Mouse (Mus musculus) gastrocnemius, postnatal 36 days (tissue): ENCODE measurements around the gene Pcmt1. TPM values are rescaled to one million over a fixed set of nuclear protein-coding genes. Genes with fewer than 3 reads are reported as not detected.

Source experiments
- DNase-seq, 2 experiments: peaks; one replicate each; pipeline ENCODE4 v3.0.0; 2022
- intact Hi-C: fragments of 180-260 bp; cut with DNase I; formaldehyde crosslinking; loops from one replicate; pipeline ENCODE4 v1.15.1; 2025
- total RNA-seq, 2 experiments: library from RNA; stranded (reverse); gene quantifications; 2 replicates each; pipeline ENCODE4 v1.2.3; 2021

The Pcmt1 gene
- total RNA-seq, 2 experiments from 2014 or later = 102 to 104 TPM

DNA sequence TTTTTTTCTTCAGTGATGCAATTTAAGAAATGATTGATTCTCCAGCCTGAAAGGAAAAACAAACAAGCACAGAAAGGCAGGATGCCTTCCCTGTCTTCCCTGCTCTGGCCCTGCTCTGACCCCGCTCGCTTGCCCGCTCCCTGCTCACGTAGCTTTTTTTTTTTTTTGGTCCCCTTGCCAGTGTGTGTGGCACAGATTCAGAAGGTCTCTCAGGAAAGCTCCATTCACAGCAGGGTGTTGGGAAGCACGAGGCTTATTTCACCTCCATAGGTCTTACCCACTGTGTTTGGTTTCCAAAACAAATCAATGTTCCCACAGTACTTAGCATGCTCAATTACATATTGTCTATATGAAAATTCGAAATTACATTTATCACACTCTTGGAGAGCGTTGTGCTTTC is 86.1 kb downstream of the Pcmt1 start:
- DNase-seq = no peak
- intact Hi-C loops = no loop called here

DNA sequence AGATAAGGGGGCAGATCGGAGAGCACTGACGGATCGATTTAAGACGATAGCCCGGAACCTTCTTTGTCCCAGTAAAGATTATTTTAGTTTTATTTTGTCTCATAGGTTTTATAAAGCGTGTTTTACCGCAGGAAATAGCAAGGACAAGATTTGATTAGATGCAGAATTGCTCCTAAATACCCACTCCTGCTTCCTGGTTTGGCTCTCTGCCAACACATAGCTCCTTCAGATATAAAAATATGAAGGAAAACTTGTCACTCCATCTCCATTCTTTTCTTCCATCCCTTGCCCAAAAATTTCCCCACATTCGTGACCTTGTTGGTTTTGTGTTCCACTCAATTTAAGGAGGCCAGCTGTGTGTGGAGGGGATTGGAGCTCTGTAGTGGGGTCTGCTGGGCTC is 90.1 kb downstream of the Pcmt1 start:
- intact Hi-C loops = no loop called here
- DNase-seq = no peak

DNA sequence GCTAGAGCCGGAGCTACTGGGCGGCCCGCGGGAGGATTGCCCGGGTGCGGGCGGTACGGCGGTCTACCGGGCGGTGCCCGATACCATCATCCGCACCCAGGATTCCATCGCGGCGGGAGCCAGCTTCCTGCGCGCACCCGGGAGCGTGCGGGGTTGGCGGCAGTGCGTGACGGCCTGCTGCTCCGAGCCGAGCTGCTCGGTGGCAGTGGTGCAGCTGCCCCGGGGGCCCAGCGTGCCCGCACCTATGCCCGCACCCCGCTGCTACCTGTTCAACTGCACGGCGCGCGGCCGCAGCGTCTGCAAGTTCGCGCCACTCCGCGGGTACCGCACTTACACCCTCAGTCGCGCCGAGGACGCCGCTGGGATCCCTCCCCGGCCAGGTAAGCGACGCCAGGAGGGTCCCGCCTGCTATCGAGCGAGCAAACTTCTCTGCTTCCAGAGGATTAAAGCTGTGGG is 90.7 kb downstream of the Pcmt1 start:
- no peak for DNase-seq
- intact Hi-C loops = no loop called here

DNA sequence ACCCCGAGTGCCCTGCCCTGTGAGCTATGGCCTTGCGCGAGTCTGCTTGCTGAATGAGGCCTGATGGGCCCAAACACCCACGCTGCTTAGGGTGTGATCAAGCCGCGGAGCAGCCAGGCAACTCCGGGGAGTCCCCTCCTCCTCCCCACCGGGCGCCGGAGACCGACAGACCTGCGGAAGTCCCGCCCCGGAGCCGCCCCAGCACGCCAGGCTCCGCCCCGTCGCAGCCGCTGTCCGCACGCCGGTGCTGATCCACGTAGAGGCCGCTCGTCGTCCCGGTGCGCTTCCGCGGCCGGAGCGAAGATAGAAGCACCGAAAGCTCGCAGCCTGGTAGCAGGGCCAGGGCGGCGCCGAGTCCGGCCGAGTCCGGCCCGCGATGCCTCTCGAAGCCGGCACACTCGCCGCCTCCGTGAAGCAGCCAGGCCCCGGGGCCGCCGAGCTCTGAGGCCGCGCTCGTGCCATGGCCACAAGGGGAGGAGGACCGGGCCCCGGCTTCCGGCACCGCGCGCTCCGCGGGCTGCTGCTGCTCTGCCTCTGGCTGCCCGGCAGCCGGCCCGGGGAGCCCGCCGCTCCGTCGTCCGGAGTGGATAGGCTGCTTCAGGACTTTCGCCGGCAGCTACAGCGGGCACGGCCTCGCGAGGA is 91.2 kb downstream of the Pcmt1 start, which contains the start of gene Lrp11:
Gene Lrp11, plus strand, starts transcription at position 209 of the 642 bp plus-strand sequence.
- intact Hi-C loops = no loop called here
- DNase-seq = peak; percentile 85 to 88

DNA sequence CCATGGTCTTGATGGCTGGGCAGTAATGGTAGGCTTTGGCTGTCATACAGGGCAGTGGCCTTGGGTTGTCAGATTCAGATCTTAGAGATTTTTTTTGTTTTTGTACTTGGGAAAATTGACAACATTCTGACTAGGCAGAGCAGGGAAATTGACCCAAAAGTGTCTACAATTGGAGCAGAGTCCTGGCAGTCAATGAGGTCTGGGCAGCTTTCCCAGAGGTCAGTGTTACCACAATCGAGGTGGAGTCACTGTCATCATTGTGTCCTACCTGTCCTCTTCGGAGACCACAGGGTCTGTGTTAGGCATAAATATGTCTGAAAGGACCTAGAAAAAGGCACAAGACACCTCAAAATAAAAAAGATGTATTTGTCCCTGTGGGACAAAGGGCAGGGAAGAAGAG is 94.2 kb downstream of the Pcmt1 start:
- intact Hi-C loops = no loop called here
- no peak for DNase-seq

DNA sequence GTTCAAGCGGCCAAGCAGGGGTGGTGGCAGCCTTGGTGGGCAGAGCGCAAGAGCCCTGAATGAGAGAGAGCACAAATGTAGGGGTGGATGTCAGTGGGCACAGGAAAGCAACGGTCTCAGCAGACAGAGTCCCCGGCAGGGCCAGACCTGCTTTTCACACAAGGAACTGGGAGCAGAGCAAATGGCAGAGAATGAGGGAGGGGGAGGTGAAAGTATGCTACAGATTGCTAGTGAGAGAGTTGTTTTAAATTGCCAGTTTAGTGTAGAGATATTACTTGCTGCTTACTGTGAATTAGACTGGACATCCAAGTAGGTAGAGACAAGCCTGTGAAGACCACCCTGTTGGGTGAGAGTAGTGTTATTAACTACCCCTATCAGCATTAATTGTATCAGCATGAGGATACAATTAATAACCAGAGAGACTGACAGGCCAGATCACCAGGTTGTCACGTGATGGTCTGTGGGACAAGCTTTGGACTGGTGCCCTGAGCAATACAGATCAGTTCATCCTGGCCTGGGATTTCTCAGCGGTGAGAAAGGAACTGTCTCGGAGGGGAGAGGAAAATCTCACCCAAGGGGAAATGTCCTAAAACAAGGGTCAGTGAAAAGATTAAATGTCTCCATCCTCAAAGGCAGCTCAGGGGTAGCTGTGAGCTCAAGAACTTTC is 97.9 kb downstream of the Pcmt1 start:
- intact Hi-C loops = no loop called here
- no peak for DNase-seq

DNA sequence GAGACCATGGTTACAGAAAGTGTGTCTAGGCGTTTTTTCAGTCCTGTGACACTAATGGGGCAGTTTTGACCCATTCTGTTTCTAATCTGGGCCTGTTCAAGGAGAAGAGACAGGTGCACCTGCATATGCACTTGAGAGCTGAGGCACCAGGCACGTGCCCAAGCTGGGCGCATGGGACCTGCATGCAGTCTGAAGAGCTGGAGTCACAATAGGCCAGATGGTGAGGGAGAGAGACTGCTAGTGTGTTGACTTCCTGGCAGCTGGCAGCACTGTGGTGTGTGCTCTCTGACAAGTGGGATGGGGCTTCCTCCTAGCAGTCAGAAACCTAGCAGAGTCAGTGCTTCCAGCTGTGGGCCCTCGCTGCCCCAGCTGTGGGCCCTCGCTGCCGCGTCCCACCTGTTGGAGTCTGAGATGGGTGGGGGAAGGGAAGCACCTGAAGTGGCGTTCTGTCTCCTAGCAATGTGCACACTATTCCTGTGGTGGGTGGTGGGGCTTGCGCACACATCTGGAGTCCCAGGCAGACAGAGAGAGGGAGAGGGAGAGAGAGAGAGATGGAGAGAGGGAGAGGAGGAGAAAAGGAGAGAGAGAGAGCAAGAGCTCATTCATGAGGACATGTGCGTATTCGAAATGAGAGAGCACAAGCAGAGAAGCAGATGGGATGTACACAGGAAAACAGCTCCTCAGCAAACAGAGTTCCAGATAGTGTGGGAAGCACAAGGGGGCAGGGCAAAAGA is 98.6 kb downstream of the Pcmt1 start:
- no peak for DNase-seq
- intact Hi-C loops = no loop called here

DNA sequence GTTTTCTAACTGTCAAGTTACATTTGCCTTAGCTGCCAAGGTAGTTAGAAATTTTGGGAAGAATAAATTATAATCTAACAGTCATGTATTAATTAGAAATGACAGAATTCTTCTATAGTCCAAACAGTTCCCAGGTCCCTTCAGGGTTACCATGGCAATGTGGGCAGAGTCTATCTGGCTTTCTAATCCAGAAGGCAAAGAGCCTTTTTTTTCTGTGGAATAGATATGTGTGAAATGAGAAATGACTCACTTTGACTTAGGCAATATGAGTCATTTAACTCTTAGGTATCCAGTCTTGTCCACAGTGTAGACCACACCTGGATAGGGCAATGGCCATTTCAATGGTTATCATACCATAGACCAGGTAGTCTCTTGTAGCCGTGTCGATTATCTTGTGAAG is 99.5 kb downstream of the Pcmt1 start:
- intact Hi-C loops = no loop called here
- DNase-seq = no peak

Other genes with a start within 250 kb of the Pcmt1 start
- gene Ulbp1, start 207.5 kb downstream of the Pcmt1 start, total RNA-seq = 1 to 10 TPM; 1.3 to 1.5 TPM
- gene Lrp11, start 91.3 kb downstream of the Pcmt1 start, total RNA-seq = 1 to 10 TPM; 1.9 to 2.2 TPM
- gene Nup43, start 13.6 kb downstream of the Pcmt1 start, total RNA-seq = 1 to 10 TPM; 4.5 to 5.6 TPM
- gene Lats1, start 78 bp upstream of the Pcmt1 start, total RNA-seq = 10 to 100 TPM in 1 of 2 experiments, 1 to 10 TPM in 1; 9.3 to 11.5 TPM
- gene Katna1, start 44.9 kb upstream of the Pcmt1 start, total RNA-seq = 10 to 100 TPM; 10.4 to 10.8 TPM
- 100 to 1,000 TPM in 1 of 2 experiments, 10 to 100 TPM in 1; 75.8 to 106 TPM for gene Ginm1, start 111.7 kb upstream of the Pcmt1 start, total RNA-seq
- gene Ppil4, start 111.8 kb upstream of the Pcmt1 start, total RNA-seq = 10 to 100 TPM in 1 of 2 experiments, 1 to 10 TPM in 1; 9.2 to 11.5 TPM
- gene Zc3h12d, start 151.3 kb upstream of the Pcmt1 start, total RNA-seq = under 1 TPM; 0.05 to 0.12 TPM